Mouse (Mus musculus): ENCODE data around the gene Nisch. TPM values are rescaled to one million over a fixed set of nuclear protein-coding genes. Genes with fewer than 3 reads are reported as not detected.

Gene Nisch
- polyA plus RNA-seq, 1 experiment from 2014 or later: 389 TPM

DNA sequence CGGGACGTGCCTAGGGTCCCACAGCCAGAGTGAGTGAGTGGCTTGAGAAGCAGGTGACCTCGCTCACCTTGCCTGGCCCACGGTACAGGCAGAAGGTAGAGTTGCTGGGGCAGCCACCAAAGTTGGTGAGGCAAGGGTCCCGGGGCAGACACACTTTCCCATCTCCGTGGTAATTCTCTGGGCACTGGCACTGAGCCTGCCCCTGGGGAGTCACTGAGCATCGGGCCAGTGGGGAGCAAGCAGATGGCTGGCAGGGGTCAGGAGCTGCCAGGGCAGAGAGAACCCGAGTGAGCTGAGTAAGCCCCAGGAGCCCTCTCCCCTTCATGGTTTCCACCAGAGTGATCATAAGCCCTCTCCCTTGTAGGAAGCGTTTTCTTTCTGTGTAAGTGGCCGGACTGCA is 55.1 kb downstream of the Nisch start:
- Histone ChIP-seq H3K9ac (replicated peaks; ENCODE audit: low read depth, low read length) (no peak overlapping the region), H3K4me2 (ENCODE audit: low read length) (no peak overlapping the region), H3K4me3 (replicated peaks; ENCODE audit: low read length) (no peak overlapping the region), H3K4me1 (replicated peaks; ENCODE audit: control insufficient read depth, insufficient read depth, low read length) (peaks cover 7% of the 10 kb centered on the region), H3K36me3 (ENCODE audit: control insufficient read depth, insufficient read depth) (no peaks in the 10 kb centered on the region), H3K27me3 (replicated peaks; ENCODE audit: control insufficient read depth, insufficient read depth, low read length) (no peaks in the 10 kb centered on the region), H3K27ac (ENCODE audit: low read length) (no peak overlapping the region), H3K9me3 (ENCODE audit: control insufficient read depth, low read length) (no peaks in the 10 kb centered on the region)
- no peak for ATAC-seq
- WGBS: 53% methylated on average over 10 of the region's 10 CpGs

DNA sequence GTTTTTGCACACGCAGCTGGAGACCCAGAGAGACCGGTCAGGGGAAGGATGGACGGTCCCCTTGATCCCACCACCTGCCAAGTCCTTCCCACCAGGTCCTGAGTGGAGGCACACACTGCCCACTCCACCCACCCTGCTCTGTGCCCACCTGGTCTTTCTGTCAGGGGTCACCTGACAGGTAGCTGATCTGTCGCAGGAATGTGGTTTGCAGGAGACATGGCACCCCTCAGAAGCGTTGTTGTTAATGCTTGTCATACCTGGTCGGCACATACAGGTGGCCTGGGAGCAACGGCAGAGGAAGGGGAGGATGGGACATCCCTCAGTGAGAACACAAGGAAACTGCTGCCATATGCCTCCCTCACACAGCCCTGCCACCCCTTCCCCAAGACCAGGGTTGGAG is 55.6 kb downstream of the Nisch start:
- no peaks in the 10 kb centered on the region for H3K36me3 ChIP-seq (ENCODE audit: control insufficient read depth, insufficient read depth)
- H3K9ac ChIP-seq (replicated peaks; ENCODE audit: low read depth, low read length): no peak overlapping the region
- no peak overlapping the region for H3K4me3 ChIP-seq (replicated peaks; ENCODE audit: low read length)
- ATAC-seq: no peak
- peaks cover 5% of the 10 kb centered on the region; the same call in 1 of the 2 replicates for H3K4me1 ChIP-seq (replicated peaks; ENCODE audit: control insufficient read depth, insufficient read depth, low read length)
- 91% methylated on average over 7 of the region's 7 CpGs for WGBS
- no peak overlapping the region for H3K4me2 ChIP-seq (ENCODE audit: low read length)
- no peaks in the 10 kb centered on the region for H3K9me3 ChIP-seq (ENCODE audit: control insufficient read depth, low read length)
- no peaks in the 10 kb centered on the region for H3K27me3 ChIP-seq (replicated peaks; ENCODE audit: control insufficient read depth, insufficient read depth, low read length)
- H3K27ac ChIP-seq (ENCODE audit: low read length): no peak overlapping the region

DNA sequence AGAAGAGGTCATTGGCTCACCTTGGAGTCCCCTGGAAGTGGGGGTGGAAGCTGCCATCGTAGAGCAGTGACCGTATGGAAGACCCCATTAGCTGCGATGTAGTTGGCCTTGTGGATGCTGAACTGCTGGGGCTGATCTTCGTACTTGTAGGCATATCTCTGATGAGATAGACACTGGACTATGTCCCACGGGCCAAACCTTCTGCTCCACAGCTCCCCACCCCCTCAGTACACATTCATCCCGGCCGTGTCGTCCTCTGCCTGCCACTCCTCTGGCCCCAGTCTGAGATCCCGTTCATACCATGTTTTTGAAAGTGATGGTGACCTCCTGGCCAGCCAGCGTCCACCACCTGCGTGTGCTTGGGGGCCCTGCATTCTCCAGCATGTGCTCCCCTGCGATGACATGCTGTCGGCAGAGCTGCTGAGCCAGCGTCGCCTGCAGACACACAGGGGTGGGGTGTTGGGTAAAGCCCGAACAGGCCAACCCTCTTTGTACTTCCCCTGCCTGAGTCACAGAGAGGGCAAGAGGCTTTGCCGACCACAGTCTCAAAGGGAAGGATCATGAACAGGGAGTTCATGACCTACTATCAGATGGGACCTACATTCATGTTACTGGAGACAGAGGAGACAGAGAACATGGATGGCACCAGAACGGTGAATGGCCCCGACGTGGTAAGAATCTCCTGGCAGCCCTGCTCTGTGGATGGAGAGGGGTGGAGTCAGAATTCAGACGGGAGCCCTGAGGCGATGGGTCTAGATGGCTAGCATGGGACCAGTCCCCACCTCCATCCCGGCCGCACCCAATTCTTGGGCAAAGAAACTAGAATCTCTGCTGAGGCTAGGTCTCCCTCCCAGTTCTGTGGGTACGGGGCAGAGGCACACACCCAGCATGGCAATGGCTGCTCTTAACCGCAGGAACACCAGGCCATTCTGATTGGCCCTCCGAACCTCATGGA is 56.3 kb downstream of the Nisch start:
- H3K4me1 ChIP-seq (replicated peaks; ENCODE audit: control insufficient read depth, insufficient read depth, low read length): peaks cover 5% of the 10 kb centered on the region; the same call in 1 of the 2 replicates
- H3K9me3 ChIP-seq (ENCODE audit: control insufficient read depth, low read length): no peaks in the 10 kb centered on the region
- no peaks in the 10 kb centered on the region for H3K36me3 ChIP-seq (ENCODE audit: control insufficient read depth, insufficient read depth)
- H3K27me3 ChIP-seq (replicated peaks; ENCODE audit: control insufficient read depth, insufficient read depth, low read length): no peaks in the 10 kb centered on the region
- ATAC-seq: no peak
- no peak overlapping the region for H3K4me2 ChIP-seq (ENCODE audit: low read length)
- 83% methylated on average over 27 of the region's 27 CpGs for WGBS
- H3K9ac ChIP-seq (replicated peaks; ENCODE audit: low read depth, low read length): no peak overlapping the region
- no peak overlapping the region for H3K4me3 ChIP-seq (replicated peaks; ENCODE audit: low read length)
- H3K27ac ChIP-seq (ENCODE audit: low read length): no peak overlapping the region

DNA sequence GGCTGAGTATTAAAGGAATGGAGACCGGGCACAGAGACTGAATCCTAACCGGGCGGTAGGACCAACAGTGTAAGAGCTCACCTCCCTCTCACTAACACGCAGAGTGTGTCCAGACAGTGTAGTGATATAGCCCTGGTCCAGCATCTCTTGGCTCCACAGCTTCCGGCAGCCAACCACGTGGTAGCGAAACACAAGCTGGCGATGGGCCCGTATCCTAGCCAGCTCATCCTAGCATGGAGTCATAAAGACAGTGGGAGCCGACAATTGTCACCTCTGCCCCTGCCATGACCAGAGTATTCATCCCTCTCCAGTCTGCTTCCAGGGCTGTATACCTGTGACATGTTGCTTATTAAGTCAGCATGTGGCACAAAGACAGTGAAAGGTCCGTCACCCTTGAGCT is 71.1 kb downstream of the Nisch start:
- 92% methylated on average over 11 of the region's 11 CpGs for WGBS
- Histone ChIP-seq H3K9ac (replicated peaks; ENCODE audit: low read depth, low read length) (no peak overlapping the region), H3K4me1 (replicated peaks; ENCODE audit: control insufficient read depth, insufficient read depth, low read length) (no peaks in the 10 kb centered on the region), H3K27ac (ENCODE audit: low read length) (no peak overlapping the region), H3K36me3 (ENCODE audit: control insufficient read depth, insufficient read depth) (no peaks in the 10 kb centered on the region), H3K4me2 (ENCODE audit: low read length) (no peak overlapping the region), H3K4me3 (replicated peaks; ENCODE audit: low read length) (no peak overlapping the region), H3K9me3 (ENCODE audit: control insufficient read depth, low read length) (no peaks in the 10 kb centered on the region), H3K27me3 (replicated peaks; ENCODE audit: control insufficient read depth, insufficient read depth, low read length) (no peaks in the 10 kb centered on the region)
- no peak for ATAC-seq

DNA sequence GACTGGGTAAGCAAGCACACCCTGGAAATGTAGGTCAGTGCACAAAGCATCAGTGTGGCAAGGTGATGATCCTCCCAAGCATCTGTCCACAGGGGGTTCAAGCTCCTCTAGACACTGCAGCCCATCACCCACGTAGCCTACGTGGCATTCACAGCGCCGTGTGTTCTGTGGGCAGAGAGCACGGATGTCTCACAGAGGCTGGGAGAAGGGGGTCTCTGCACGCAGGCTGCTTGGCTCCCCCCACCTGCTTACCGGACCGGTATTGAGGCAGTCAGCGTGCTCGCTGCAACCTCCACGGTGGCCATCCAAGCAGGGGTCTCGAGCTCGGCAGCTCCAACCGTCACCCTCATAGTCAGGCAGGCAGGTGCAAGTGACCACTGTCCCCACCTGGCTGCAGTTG is 75.7 kb downstream of the Nisch start:
- 96% methylated on average over 14 of the region's 14 CpGs for WGBS
- no peak overlapping the region for H3K4me3 ChIP-seq (replicated peaks; ENCODE audit: low read length)
- no peak for ATAC-seq
- no peaks in the 10 kb centered on the region for H3K27me3 ChIP-seq (replicated peaks; ENCODE audit: control insufficient read depth, insufficient read depth, low read length)
- H3K36me3 ChIP-seq (ENCODE audit: control insufficient read depth, insufficient read depth): no peaks in the 10 kb centered on the region; the same call in 1 of the 2 replicates
- H3K9me3 ChIP-seq (ENCODE audit: control insufficient read depth, low read length): no peaks in the 10 kb centered on the region
- H3K4me1 ChIP-seq (replicated peaks; ENCODE audit: control insufficient read depth, insufficient read depth, low read length): no peaks in the 10 kb centered on the region
- no peak overlapping the region for H3K9ac ChIP-seq (replicated peaks; ENCODE audit: low read depth, low read length)
- no peak overlapping the region for H3K27ac ChIP-seq (ENCODE audit: low read length)
- no peak overlapping the region for H3K4me2 ChIP-seq (ENCODE audit: low read length)

DNA sequence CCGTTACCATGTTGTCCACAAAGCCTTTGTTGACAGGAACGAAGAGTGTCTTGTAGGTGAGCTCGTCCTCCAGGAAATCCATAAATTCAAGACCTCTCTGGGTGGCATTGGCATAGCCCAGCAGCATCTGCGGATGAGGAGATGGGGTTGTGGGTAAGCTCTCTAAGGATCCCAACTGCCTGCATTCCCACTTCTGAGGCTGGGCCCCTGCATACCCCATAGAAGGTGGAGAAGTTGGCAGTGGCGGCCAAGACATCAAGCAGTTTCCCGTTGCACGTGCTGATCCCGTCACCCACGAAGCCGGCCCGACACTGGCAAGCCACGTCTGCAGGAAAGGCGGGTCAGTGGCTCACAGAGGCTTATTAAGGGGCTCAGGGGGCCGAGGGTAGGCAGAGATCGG is 76.6 kb downstream of the Nisch start:
- WGBS: 90% methylated on average over 15 of the region's 15 CpGs

DNA sequence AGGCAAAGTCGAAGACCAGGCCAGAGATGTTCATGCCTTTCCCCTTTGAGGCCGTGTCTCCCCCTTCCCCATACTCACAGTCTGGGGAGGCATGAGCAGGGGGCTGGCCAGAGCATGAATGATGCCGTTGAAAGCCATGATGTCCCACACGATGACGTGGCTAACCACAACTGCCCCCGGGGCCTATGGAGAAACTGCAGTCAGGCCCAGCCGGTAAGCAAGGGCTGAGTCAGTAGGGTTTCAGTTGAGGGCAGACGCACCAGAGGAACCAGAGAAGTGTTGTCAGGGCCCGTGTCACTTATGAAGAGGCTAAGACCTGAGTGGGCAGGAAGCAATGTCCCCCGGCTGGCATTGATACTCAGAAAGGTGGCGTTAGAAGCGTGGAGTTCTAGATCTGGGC is 77.1 kb downstream of the Nisch start:
- H3K4me1 ChIP-seq (replicated peaks; ENCODE audit: control insufficient read depth, insufficient read depth, low read length): peaks cover 1% of the 10 kb centered on the region; the same call in 1 of the 2 replicates
- no peak overlapping the region for H3K27ac ChIP-seq (ENCODE audit: low read length)
- WGBS: 90% methylated on average over 12 of the region's 12 CpGs
- H3K9me3 ChIP-seq (ENCODE audit: control insufficient read depth, low read length): no peaks in the 10 kb centered on the region
- ATAC-seq: no peak
- H3K9ac ChIP-seq (replicated peaks; ENCODE audit: low read depth, low read length): no peak overlapping the region
- no peaks in the 10 kb centered on the region; the same call in 1 of the 2 replicates for H3K36me3 ChIP-seq (ENCODE audit: control insufficient read depth, insufficient read depth)
- H3K4me2 ChIP-seq (ENCODE audit: low read length): no peak overlapping the region
- no peaks in the 10 kb centered on the region for H3K27me3 ChIP-seq (replicated peaks; ENCODE audit: control insufficient read depth, insufficient read depth, low read length)
- no peak overlapping the region for H3K4me3 ChIP-seq (replicated peaks; ENCODE audit: low read length)

More for the DNA sequence above, 76.6 kb downstream of the Nisch start:
- H3K9ac ChIP-seq (replicated peaks; ENCODE audit: low read depth, low read length): no peak overlapping the region
- H3K9me3 ChIP-seq (ENCODE audit: control insufficient read depth, low read length): no peaks in the 10 kb centered on the region
- H3K27ac ChIP-seq (ENCODE audit: low read length): no peak overlapping the region
- no peak for ATAC-seq
- no peak overlapping the region for H3K4me2 ChIP-seq (ENCODE audit: low read length)
- H3K4me3 ChIP-seq (replicated peaks; ENCODE audit: low read length): no peak overlapping the region
- no peaks in the 10 kb centered on the region; the same call in 1 of the 2 replicates for H3K36me3 ChIP-seq (ENCODE audit: control insufficient read depth, insufficient read depth)
- H3K27me3 ChIP-seq (replicated peaks; ENCODE audit: control insufficient read depth, insufficient read depth, low read length): no peaks in the 10 kb centered on the region
- no peaks in the 10 kb centered on the region for H3K4me1 ChIP-seq (replicated peaks; ENCODE audit: control insufficient read depth, insufficient read depth, low read length)

DNA sequence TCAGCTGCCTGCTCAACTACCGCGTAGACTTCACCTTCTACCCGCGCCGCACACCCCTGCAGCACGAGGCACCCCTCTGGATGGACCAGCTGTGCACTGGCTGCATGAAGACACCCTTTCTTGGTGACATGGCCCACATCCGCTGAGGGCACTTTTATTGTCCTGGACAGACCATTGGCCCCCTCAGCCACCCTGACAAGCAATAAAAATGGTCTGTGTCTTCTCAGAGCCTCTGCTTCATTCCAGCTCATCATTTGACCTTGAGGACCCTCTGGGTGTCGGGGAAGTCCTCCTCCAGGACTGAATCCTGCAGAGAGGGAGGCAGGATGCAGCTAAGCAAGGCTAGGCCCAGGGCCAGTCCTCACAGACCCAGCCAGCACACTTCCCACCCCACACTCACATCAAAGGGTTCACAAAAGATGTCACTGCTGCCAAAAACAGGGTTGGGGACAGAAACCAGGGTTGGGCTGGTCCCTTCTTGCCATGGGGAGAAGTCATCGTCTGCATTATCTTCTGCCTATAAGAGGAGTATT is 77.8 kb downstream of the Nisch start:
- no peaks in the 10 kb centered on the region; the same call in 1 of the 2 replicates for H3K36me3 ChIP-seq (ENCODE audit: control insufficient read depth, insufficient read depth)
- H3K4me3 ChIP-seq (replicated peaks; ENCODE audit: low read length): no peak overlapping the region
- no peak overlapping the region for H3K27ac ChIP-seq (ENCODE audit: low read length)
- peaks cover 8% of the 10 kb centered on the region for H3K4me1 ChIP-seq (replicated peaks; ENCODE audit: control insufficient read depth, insufficient read depth, low read length)
- no peaks in the 10 kb centered on the region for H3K27me3 ChIP-seq (replicated peaks; ENCODE audit: control insufficient read depth, insufficient read depth, low read length)
- no peaks in the 10 kb centered on the region for H3K9me3 ChIP-seq (ENCODE audit: control insufficient read depth, low read length)
- WGBS: 93% methylated on average over 9 of the region's 9 CpGs
- H3K9ac ChIP-seq (replicated peaks; ENCODE audit: low read depth, low read length): no peak overlapping the region
- ATAC-seq: no peak
- H3K4me2 ChIP-seq (ENCODE audit: low read length): no peak overlapping the region

DNA sequence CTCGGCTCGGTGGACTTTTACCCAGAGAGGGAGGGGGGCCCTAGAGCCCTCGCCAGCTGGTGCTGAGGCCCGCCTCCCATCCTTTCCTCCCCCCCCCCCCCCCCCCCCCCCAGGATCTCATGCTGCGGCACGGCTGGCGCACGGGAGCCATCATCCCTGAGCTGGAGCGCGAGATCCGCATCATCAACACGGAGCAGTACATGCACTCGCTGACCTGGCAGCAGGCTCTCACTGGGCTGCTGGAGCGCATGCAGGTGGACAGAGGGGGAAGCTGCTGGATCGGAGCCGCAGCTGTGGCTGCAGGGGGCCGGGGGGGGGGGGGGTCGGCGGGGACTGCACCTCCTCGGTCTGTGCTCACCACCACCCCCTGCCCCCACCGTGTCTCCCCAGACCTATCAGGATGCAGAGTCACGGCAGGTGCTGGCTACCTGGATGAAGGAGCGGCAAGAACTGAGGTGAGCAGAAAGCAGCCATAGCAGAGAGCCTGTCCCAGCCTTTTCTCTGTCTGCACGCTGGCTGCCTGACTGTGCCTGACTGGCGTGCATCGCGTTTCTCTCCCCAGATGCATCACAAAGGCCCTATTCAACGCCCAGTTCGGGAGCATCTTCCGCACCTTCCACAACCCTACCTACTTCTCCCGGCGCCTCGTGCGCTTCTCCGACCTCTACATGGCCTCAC is 78.4 kb downstream of the Nisch start:
- no peak for ATAC-seq
- H3K27ac ChIP-seq (ENCODE audit: low read length): no peak overlapping the region
- no peaks in the 10 kb centered on the region for H3K9me3 ChIP-seq (ENCODE audit: control insufficient read depth, low read length)
- no peaks in the 10 kb centered on the region; the same call in 1 of the 2 replicates for H3K36me3 ChIP-seq (ENCODE audit: control insufficient read depth, insufficient read depth)
- H3K9ac ChIP-seq (replicated peaks; ENCODE audit: low read depth, low read length): no peak overlapping the region
- no peak overlapping the region for H3K4me2 ChIP-seq (ENCODE audit: low read length)
- no peak overlapping the region for H3K4me3 ChIP-seq (replicated peaks; ENCODE audit: low read length)
- H3K27me3 ChIP-seq (replicated peaks; ENCODE audit: control insufficient read depth, insufficient read depth, low read length): no peaks in the 10 kb centered on the region
- WGBS: 83% methylated on average over 19 of the region's 35 CpGs
- H3K4me1 ChIP-seq (replicated peaks; ENCODE audit: control insufficient read depth, insufficient read depth, low read length): peaks cover 14% of the 10 kb centered on the region

Measured in forebrain, embryonic 16.5 days (tissue).